Mouse (Mus musculus): ENCODE measurements around the gene Nid2. TPM values are rescaled to one million over a fixed set of nuclear protein-coding genes. Genes with fewer than 3 reads are reported as not detected.

Nid2 gene
- polyA plus RNA-seq, 1 experiment from 2014 or later, result 63.0 TPM

GRCm38 (mm10) chr14:19768648-19769047 is 17.6 kb downstream of the Nid2 start:
- H3K4me2 ChIP-seq (ENCODE audit: low read depth), result no peak overlapping the region
- no peak overlapping the region for H3K9ac ChIP-seq (ENCODE audit: low read length)
- no peaks in the 10 kb centered on the region for H3K27me3 ChIP-seq (ENCODE audit: control insufficient read depth, insufficient read depth, low read length)
- 89% methylated on average over 6 of the region's 6 CpGs for WGBS
- H3K9me3 ChIP-seq (ENCODE audit: control insufficient read depth, low read length), result no peaks in the 10 kb centered on the region
- H3K36me3 ChIP-seq (ENCODE audit: control insufficient read depth, insufficient read depth, low read length), result no peaks in the 10 kb centered on the region
- no peak overlapping the region for H3K4me3 ChIP-seq (ENCODE audit: low read depth, low read length)
- no peak for ATAC-seq (ENCODE audit: insufficient read depth, low FRiP score, low TSS enrichment)
- no peak overlapping the region for H3K27ac ChIP-seq (ENCODE audit: low read depth, low read length)
- peaks cover 13% of the 10 kb centered on the region for H3K4me1 ChIP-seq (ENCODE audit: control insufficient read depth, insufficient read depth, low read length)
- no peak for DNase-seq (ENCODE audit: low spot score)

- DNase-seq (ENCODE audit: low spot score) (peak; percentile 34), ATAC-seq (ENCODE audit: insufficient read depth, low FRiP score, low TSS enrichment) (no peak)
- 33% methylated on average over 6 of the region's 6 CpGs for WGBS
- H3K9ac ChIP-seq (ENCODE audit: low read length), result no peak overlapping the region
- H3K4me2 ChIP-seq (ENCODE audit: low read depth), result no peak overlapping the region
- H3K36me3 ChIP-seq (ENCODE audit: control insufficient read depth, insufficient read depth, low read length), result no peaks in the 10 kb centered on the region
- no peaks in the 10 kb centered on the region for H3K27me3 ChIP-seq (ENCODE audit: control insufficient read depth, insufficient read depth, low read length)
- H3K9me3 ChIP-seq (ENCODE audit: control insufficient read depth, low read length), result no peaks in the 10 kb centered on the region
- peaks cover 13% of the 10 kb centered on the region for H3K4me1 ChIP-seq (ENCODE audit: control insufficient read depth, insufficient read depth, low read length)
- no peak overlapping the region for H3K27ac ChIP-seq (ENCODE audit: low read depth, low read length)
- H3K4me3 ChIP-seq (ENCODE audit: low read depth, low read length), result no peak overlapping the region
Measured at GRCm38 (mm10) chr14:19769441-19770200, 18.6 kb downstream of the Nid2 start.

GRCm38 (mm10) chr14:19771173-19771572 is 20.1 kb downstream of the Nid2 start:
- Histone ChIP-seq H3K9me3 (ENCODE audit: control insufficient read depth, low read length) (0 out of 2 replicates have a peak, but pooled peaks cover under 1% of the 10 kb centered on the region), H3K9ac (ENCODE audit: low read length) (no peak overlapping the region), H3K4me1 (ENCODE audit: control insufficient read depth, insufficient read depth, low read length) (peaks cover 12% of the 10 kb centered on the region), H3K27me3 (ENCODE audit: control insufficient read depth, insufficient read depth, low read length) (no peaks in the 10 kb centered on the region), H3K4me3 (ENCODE audit: low read depth, low read length) (no peak overlapping the region), H3K36me3 (ENCODE audit: control insufficient read depth, insufficient read depth, low read length) (no peaks in the 10 kb centered on the region), H3K27ac (ENCODE audit: low read depth, low read length) (no peak overlapping the region), H3K4me2 (ENCODE audit: low read depth) (no peak overlapping the region)
- ATAC-seq (ENCODE audit: insufficient read depth, low FRiP score, low TSS enrichment), result no peak
- 82% methylated on average over 7 of the region's 7 CpGs for WGBS
- DNase-seq (ENCODE audit: low spot score), result no peak

GRCm38 (mm10) chr14:19774036-19774628 is 23.1 kb downstream of the Nid2 start:
- 0 out of 2 replicates have a peak, but pooled peaks cover 2% of the 10 kb centered on the region for H3K9me3 ChIP-seq (ENCODE audit: control insufficient read depth, low read length)
- no peaks in the 10 kb centered on the region for H3K27me3 ChIP-seq (ENCODE audit: control insufficient read depth, insufficient read depth, low read length)
- 75% methylated on average over 13 of the region's 13 CpGs for WGBS
- H3K9ac ChIP-seq (ENCODE audit: low read length), result no peak overlapping the region
- peaks cover 6% of the 10 kb centered on the region for H3K4me1 ChIP-seq (ENCODE audit: control insufficient read depth, insufficient read depth, low read length)
- H3K27ac ChIP-seq (ENCODE audit: low read depth, low read length), result no peak overlapping the region
- ATAC-seq (ENCODE audit: insufficient read depth, low FRiP score, low TSS enrichment), result no peak
- H3K4me2 ChIP-seq (ENCODE audit: low read depth), result no peak overlapping the region
- no peaks in the 10 kb centered on the region for H3K36me3 ChIP-seq (ENCODE audit: control insufficient read depth, insufficient read depth, low read length)
- DNase-seq (ENCODE audit: low spot score), result no peak
- H3K4me3 ChIP-seq (ENCODE audit: low read depth, low read length), result no peak overlapping the region

DNA sequence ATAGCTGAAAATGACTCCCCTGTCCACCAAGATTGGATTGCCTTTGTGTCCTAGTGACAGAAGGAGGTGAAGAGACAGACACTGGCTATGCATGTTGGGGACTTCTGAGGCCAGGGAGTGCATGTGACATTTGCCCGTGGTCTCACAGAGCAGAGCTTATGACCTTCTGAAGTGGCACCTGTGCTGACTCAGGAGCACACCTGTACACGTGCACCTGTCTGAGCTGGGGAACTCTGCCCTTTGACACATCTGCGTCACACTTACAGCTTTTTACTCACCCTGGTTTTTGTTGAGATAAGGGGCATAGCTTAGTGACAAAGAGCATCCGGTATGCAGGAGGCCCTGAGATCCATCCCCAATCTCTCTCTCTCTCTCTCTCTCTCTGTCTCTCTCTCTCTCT is 24.4 kb downstream of the Nid2 start:
- H3K4me2 ChIP-seq (ENCODE audit: low read depth), result no peak overlapping the region
- 0 out of 2 replicates have a peak, but pooled peaks cover 2% of the 10 kb centered on the region for H3K9me3 ChIP-seq (ENCODE audit: control insufficient read depth, low read length)
- 95% methylated on average over 4 of the region's 4 CpGs for WGBS
- no peak overlapping the region for H3K9ac ChIP-seq (ENCODE audit: low read length)
- H3K4me3 ChIP-seq (ENCODE audit: low read depth, low read length), result no peak overlapping the region
- no peak overlapping the region for H3K27ac ChIP-seq (ENCODE audit: low read depth, low read length)
- DNase-seq (ENCODE audit: low spot score) (no peak), ATAC-seq (ENCODE audit: insufficient read depth, low FRiP score, low TSS enrichment) (no peak)
- no peaks in the 10 kb centered on the region; the same call in 1 of the 2 replicates for H3K4me1 ChIP-seq (ENCODE audit: control insufficient read depth, insufficient read depth, low read length)
- H3K27me3 ChIP-seq (ENCODE audit: control insufficient read depth, insufficient read depth, low read length), result no peaks in the 10 kb centered on the region
- no peaks in the 10 kb centered on the region for H3K36me3 ChIP-seq (ENCODE audit: control insufficient read depth, insufficient read depth, low read length)

DNA sequence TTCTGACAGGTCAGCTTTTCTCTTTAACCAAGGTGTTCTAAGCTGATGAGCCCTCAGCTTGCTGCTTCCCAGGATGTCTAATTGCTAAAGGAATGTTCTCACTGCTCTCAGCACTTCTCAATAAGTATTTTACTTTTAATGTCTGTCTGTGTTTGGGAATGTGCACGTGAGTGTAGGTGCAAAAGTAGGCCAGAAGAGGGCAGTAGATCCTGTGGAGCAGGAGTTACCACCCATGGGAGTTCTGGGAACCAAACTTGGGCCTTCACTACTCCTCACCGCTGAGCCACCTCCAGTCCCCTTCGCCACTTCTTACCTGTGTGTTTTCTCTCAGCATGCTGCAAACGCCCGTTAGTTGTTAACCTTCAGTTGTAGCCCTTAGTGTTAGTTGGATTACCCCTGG is 25.1 kb downstream of the Nid2 start:
- ATAC-seq (ENCODE audit: insufficient read depth, low FRiP score, low TSS enrichment), result no peak

GRCm38 (mm10) chr14:19776890-19777289 is 25.8 kb downstream of the Nid2 start:
- no peak for DNase-seq (ENCODE audit: low spot score)
- Histone ChIP-seq H3K4me1 (ENCODE audit: control insufficient read depth, insufficient read depth, low read length) (no peaks in the 10 kb centered on the region), H3K27me3 (ENCODE audit: control insufficient read depth, insufficient read depth, low read length) (no peaks in the 10 kb centered on the region), H3K4me3 (ENCODE audit: low read depth, low read length) (no peak overlapping the region), H3K27ac (ENCODE audit: low read depth, low read length) (no peak overlapping the region), H3K4me2 (ENCODE audit: low read depth) (no peak overlapping the region), H3K9me3 (ENCODE audit: control insufficient read depth, low read length) (0 out of 2 replicates have a peak, but pooled peaks cover 2% of the 10 kb centered on the region), H3K9ac (ENCODE audit: low read length) (no peak overlapping the region), H3K36me3 (ENCODE audit: control insufficient read depth, insufficient read depth, low read length) (no peaks in the 10 kb centered on the region)
- WGBS, result 55% methylated on average over 6 of the region's 6 CpGs
- no peak for ATAC-seq (ENCODE audit: insufficient read depth, low FRiP score, low TSS enrichment)

More for the DNA sequence above, 25.1 kb downstream of the Nid2 start:
- no peaks in the 10 kb centered on the region for H3K4me1 ChIP-seq (ENCODE audit: control insufficient read depth, insufficient read depth, low read length)
- no peak overlapping the region for H3K4me2 ChIP-seq (ENCODE audit: low read depth)
- H3K9ac ChIP-seq (ENCODE audit: low read length), result no peak overlapping the region
- no peaks in the 10 kb centered on the region for H3K27me3 ChIP-seq (ENCODE audit: control insufficient read depth, insufficient read depth, low read length)
- H3K9me3 ChIP-seq (ENCODE audit: control insufficient read depth, low read length), result 0 out of 2 replicates have a peak, but pooled peaks cover 2% of the 10 kb centered on the region
- H3K36me3 ChIP-seq (ENCODE audit: control insufficient read depth, insufficient read depth, low read length), result no peaks in the 10 kb centered on the region
- H3K4me3 ChIP-seq (ENCODE audit: low read depth, low read length), result no peak overlapping the region
- H3K27ac ChIP-seq (ENCODE audit: low read depth, low read length), result no peak overlapping the region
- WGBS, result 97% methylated on average over 5 of the region's 5 CpGs
- no peak for DNase-seq (ENCODE audit: low spot score)

DNA sequence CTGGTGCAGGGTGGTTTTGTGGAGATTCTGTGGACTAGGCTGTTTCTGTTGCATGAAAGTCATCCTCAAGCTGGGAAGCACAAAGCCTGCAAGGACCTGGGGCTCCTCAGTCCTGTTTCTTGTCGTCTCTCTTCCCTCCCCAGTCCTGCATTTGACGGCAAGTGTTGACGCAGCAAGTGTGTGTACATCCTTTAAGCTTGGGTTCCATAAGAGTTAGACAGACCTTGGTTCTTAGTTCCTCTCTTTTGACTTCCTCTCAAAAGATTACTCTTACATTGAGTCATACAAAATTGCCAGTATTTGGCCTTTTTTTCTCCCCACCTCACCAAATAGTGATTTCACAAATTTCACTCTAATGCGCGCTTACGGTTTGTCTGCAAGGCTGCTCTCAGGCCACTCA is 26.3 kb downstream of the Nid2 start:
- no peak overlapping the region for H3K27ac ChIP-seq (ENCODE audit: low read depth, low read length)
- 93% methylated on average over 6 of the region's 6 CpGs for WGBS
- H3K4me1 ChIP-seq (ENCODE audit: control insufficient read depth, insufficient read depth, low read length), result no peaks in the 10 kb centered on the region
- DNase-seq (ENCODE audit: low spot score) (no peak), ATAC-seq (ENCODE audit: insufficient read depth, low FRiP score, low TSS enrichment) (no peak)
- no peaks in the 10 kb centered on the region for H3K27me3 ChIP-seq (ENCODE audit: control insufficient read depth, insufficient read depth, low read length)
- no peak overlapping the region for H3K9ac ChIP-seq (ENCODE audit: low read length)
- no peaks in the 10 kb centered on the region for H3K36me3 ChIP-seq (ENCODE audit: control insufficient read depth, insufficient read depth, low read length)
- no peak overlapping the region for H3K4me3 ChIP-seq (ENCODE audit: low read depth, low read length)
- 0 out of 2 replicates have a peak, but pooled peaks cover 2% of the 10 kb centered on the region for H3K9me3 ChIP-seq (ENCODE audit: control insufficient read depth, low read length)
- H3K4me2 ChIP-seq (ENCODE audit: low read depth), result no peak overlapping the region

- WGBS, result 92% methylated on average over 13 of the region's 13 CpGs
- ATAC-seq (ENCODE audit: insufficient read depth, low FRiP score, low TSS enrichment), result no peak
- no peak for DNase-seq (ENCODE audit: low spot score)
Measured at GRCm38 (mm10) chr14:19777945-19778344, 26.9 kb downstream of the Nid2 start.

More at GRCm38 (mm10) chr14:19777945-19778344, 26.9 kb downstream of the Nid2 start:
- Histone ChIP-seq H3K9ac (ENCODE audit: low read length) (no peak overlapping the region), H3K9me3 (ENCODE audit: control insufficient read depth, low read length) (0 out of 2 replicates have a peak, but pooled peaks cover 2% of the 10 kb centered on the region), H3K27ac (ENCODE audit: low read depth, low read length) (no peak overlapping the region), H3K4me2 (ENCODE audit: low read depth) (no peak overlapping the region), H3K4me1 (ENCODE audit: control insufficient read depth, insufficient read depth, low read length) (no peaks in the 10 kb centered on the region), H3K27me3 (ENCODE audit: control insufficient read depth, insufficient read depth, low read length) (no peaks in the 10 kb centered on the region), H3K4me3 (ENCODE audit: low read depth, low read length) (no peak overlapping the region), H3K36me3 (ENCODE audit: control insufficient read depth, insufficient read depth, low read length) (no peaks in the 10 kb centered on the region)

Data from neural tube, embryonic 11.5 days (tissue).